Mouse (Mus musculus) G1E (cell line): ENCODE measurements around the gene Dpf3.

ENCODE experiments used
- CTCF ChIP-seq: IDR thresholded peaks from 2 replicates; pipeline ENCODE4 v1.5.1; 2012; ENCODE audit warnings: low read depth, low read length, inconsistent platforms, mixed read lengths
- GATA2 ChIP-seq: IDR thresholded peaks from 2 replicates; pipeline ENCODE4 v1.6.1; 2012; ENCODE audit warnings: low read depth, low read length, inconsistent platforms, borderline replicate concordance
- POLR2AphosphoS5 ChIP-seq: IDR thresholded peaks from 2 replicates; pipeline ENCODE4 v1.6.1; 2012; ENCODE audit warnings: low read depth, low read length, inconsistent platforms; ENCODE audit not compliant: insufficient replicate concordance
- TAL1 ChIP-seq: conservative IDR thresholded peaks from 2 replicates; pipeline ENCODE4 v1.6.1; 2012; ENCODE audit warnings: low read depth, low read length, inconsistent platforms, mixed read lengths

DNA sequence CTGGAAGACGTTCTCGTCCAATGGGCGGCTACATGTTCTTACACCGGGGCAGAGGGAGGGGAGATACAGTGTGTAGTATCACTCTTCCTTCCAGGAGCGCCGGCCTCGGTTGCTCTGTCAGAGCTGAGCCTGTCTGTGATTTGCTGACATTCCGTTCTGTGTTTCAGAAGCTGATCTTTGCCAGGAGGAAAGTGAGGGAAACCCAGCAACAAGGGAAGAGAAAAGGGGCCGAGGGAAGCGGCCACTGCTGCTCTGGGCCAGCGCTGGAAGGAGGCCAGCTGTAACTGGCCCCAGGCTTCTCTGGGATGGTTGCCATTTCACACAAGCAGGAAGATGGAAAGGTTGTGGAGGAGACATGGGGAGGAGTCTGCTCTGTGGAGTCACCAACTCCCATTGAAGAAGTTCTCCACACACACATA, 219.0 kb downstream of the Dpf3 start:
- TF ChIP-seq CTCF = no peak
- no peak for TF ChIP-seq TAL1
- TF ChIP-seq POLR2AphosphoS5 = no peak
- TF ChIP-seq GATA2 = no peak
